Mouse (Mus musculus): Measurements from ENCODE around the gene Rmnd5b.

Rmnd5b gene

GRCm38 (mm10) chr11:51588833-51589232 lies 46.9 kb downstream of the Rmnd5b start:
- no peak for DNase-seq

GRCm38 (mm10) chr11:51587059-51587458 lies 48.6 kb downstream of the Rmnd5b start:
- DNase-seq, result no peak

- DNase-seq, result no peak
These were observed 49.3 kb downstream of the Rmnd5b start for GRCm38 (mm10) chr11:51586411-51586810.

GRCm38 (mm10) chr11:51585608-51586252 lies 50.0 kb downstream of the Rmnd5b start:
- DNase-seq, result no peak

GRCm38 (mm10) chr11:51584431-51585248 lies 51.1 kb downstream of the Rmnd5b start, which contains the start of gene Phykpl:
Gene Phykpl (plus strand): TSS chr11:51584757.
- peak; percentile 94 for DNase-seq

- DNase-seq, result no peak
These were observed 51.7 kb downstream of the Rmnd5b start for GRCm38 (mm10) chr11:51584057-51584430.

- no peak for DNase-seq
These were observed 53.0 kb downstream of the Rmnd5b start for GRCm38 (mm10) chr11:51582713-51583112.

- DNase-seq, result no peak
These were observed 56.7 kb downstream of the Rmnd5b start for GRCm38 (mm10) chr11:51579024-51579423.

- no peak for DNase-seq
These were observed 58.1 kb downstream of the Rmnd5b start for GRCm38 (mm10) chr11:51577587-51577986.

- DNase-seq, result no peak
These were observed 59.2 kb downstream of the Rmnd5b start for GRCm38 (mm10) chr11:51576454-51576853.
